Mouse (Mus musculus) kidney, embryonic 14.5 days (tissue): Measurements from ENCODE around the gene Slc10a1. TPM values are rescaled to one million over a fixed set of nuclear protein-coding genes. Genes with fewer than 3 reads are reported as not detected.

Source experiments
- ATAC-seq: fragments of 200-750 bp; cut with Nextera tagmentation; 2 replicates; pipeline ENCODE4 v1.8.0; 2017; ENCODE audit warnings: moderate number of reproducible peaks, mild to moderate bottlenecking, moderate TSS enrichment, moderate library complexity; ENCODE audit not compliant: low FRiP score, low TSS enrichment
- H3K27ac ChIP-seq: fragments of 300-500 bp; sonication (generic); 2 replicates; pipeline ENCODE4 v1.5.1; 2014; ENCODE audit warnings: low read depth, mild to moderate bottlenecking, low read length, moderate library complexity, mixed read lengths
- H3K27me3 ChIP-seq: fragments of 300-500 bp; sonication (generic); 2 replicates; pipeline ENCODE4 v1.6.1; 2014; ENCODE audit warnings: mild to moderate bottlenecking, low read length; ENCODE audit not compliant: control insufficient read depth, insufficient read depth
- H3K36me3 ChIP-seq: fragments of 300-500 bp; sonication (generic); 2 replicates; pipeline ENCODE4 v1.6.1; 2014; ENCODE audit warnings: low read length, mixed read lengths; ENCODE audit not compliant: control insufficient read depth, insufficient read depth
- H3K4me1 ChIP-seq: fragments of 300-500 bp; sonication (generic); 2 replicates; pipeline ENCODE4 v1.6.1; 2014; ENCODE audit warnings: low read length, mixed read lengths; ENCODE audit not compliant: control insufficient read depth, insufficient read depth
- H3K4me2 ChIP-seq: fragments of 300-500 bp; sonication (generic); replicated peaks from 2 replicates; pipeline ENCODE4 v1.6.1; 2014; ENCODE audit warnings: low read depth, mild to moderate bottlenecking, low read length
- H3K4me3 ChIP-seq: fragments of 300-500 bp; sonication (generic); 2 replicates; pipeline ENCODE4 v1.5.1; 2014; ENCODE audit warnings: mild to moderate bottlenecking, low read length
- H3K9ac ChIP-seq: fragments of 300-500 bp; sonication (generic); 2 replicates; pipeline ENCODE4 v1.6.1; 2014; ENCODE audit warnings: low read depth, mild to moderate bottlenecking, low read length, moderate library complexity
- H3K9me3 ChIP-seq: fragments of 300-500 bp; sonication (generic); 2 replicates; pipeline ENCODE4 v1.6.1; 2016; ENCODE audit warnings: low read length; ENCODE audit not compliant: control insufficient read depth
- WGBS: fragments of 180-500 bp; shearing (Covaris S2); extraction: QIAGEN DNeasy Blood & Tissue Kit; methylation state at CpG from one replicate; pipeline ENCODE4 v1.1.7; 2014; 5-methylcytosine and 5-hydroxymethylcytosine counted together
- polyA plus RNA-seq: library from polyadenylated mRNA; unstranded; fragments of >200 nt; fragmentation: Nextera tagmentation; extraction: Ambion mirVana; gene quantifications from 2 replicates; pipeline ENCODE4 v1.2.1, GENCODE M21; 2014

Slc10a1 gene
- polyA plus RNA-seq: 0.37 and 0.46 TPM in 2 replicates

GRCm38 (mm10) chr12:80968605-80969004 is at the start of gene Slc10a1:
Gene Slc10a1 (minus strand): TSS chr12:80968705.
- ATAC-seq: no peak
- Histone ChIP-seq H3K36me3 (no peaks in the 10 kb centered on the region), H3K27ac (no peak within 1 kb of the TSS), H3K4me3 (no peak within 1 kb of the TSS), H3K4me1 (no peaks in the 10 kb centered on the region), H3K9ac (no peak within 1 kb of the TSS), H3K27me3 (no peaks in the 10 kb centered on the region; the same call in 1 of the 2 replicates), H3K9me3 (no peaks in the 10 kb centered on the region), H3K4me2 (no peak within 1 kb of the TSS)
- WGBS: 88% methylated on average over 5 of the region's 5 CpGs

GRCm38 (mm10) chr12:81017624-81018023 is 49.1 kb upstream of the Slc10a1 start:
- H3K27me3 ChIP-seq: no peaks in the 10 kb centered on the region
- H3K9me3 ChIP-seq: no peaks in the 10 kb centered on the region
- no peak for ATAC-seq
- no peak overlapping the region for H3K9ac ChIP-seq
- no peak overlapping the region for H3K27ac ChIP-seq
- 90% methylated on average over 12 of the region's 12 CpGs for WGBS
- no peaks in the 10 kb centered on the region for H3K4me1 ChIP-seq
- no peaks in the 10 kb centered on the region for H3K36me3 ChIP-seq
- H3K4me2 ChIP-seq: no peak overlapping the region
- H3K4me3 ChIP-seq: no peak overlapping the region

GRCm38 (mm10) chr12:81013496-81013895 is 45.0 kb upstream of the Slc10a1 start:
- no peak overlapping the region for H3K27ac ChIP-seq

GRCm38 (mm10) chr12:81011994-81012393 is 43.5 kb upstream of the Slc10a1 start:
- Histone ChIP-seq H3K36me3 (no peaks in the 10 kb centered on the region), H3K9ac (no peak overlapping the region), H3K4me2 (no peak overlapping the region), H3K27ac (no peak overlapping the region), H3K4me3 (no peak overlapping the region), H3K27me3 (no peaks in the 10 kb centered on the region), H3K9me3 (no peaks in the 10 kb centered on the region), H3K4me1 (0 out of 2 replicates have a peak, but pooled peaks cover 3% of the 10 kb centered on the region)
- ATAC-seq: no peak
- WGBS: 91% methylated on average over 2 of the region's 2 CpGs

More at GRCm38 (mm10) chr12:81013496-81013895, 45.0 kb upstream of the Slc10a1 start:
- H3K4me1 ChIP-seq: 0 out of 2 replicates have a peak, but pooled peaks cover 3% of the 10 kb centered on the region
- H3K9me3 ChIP-seq: no peaks in the 10 kb centered on the region
- no peak overlapping the region for H3K4me3 ChIP-seq
- no peaks in the 10 kb centered on the region for H3K36me3 ChIP-seq
- H3K27me3 ChIP-seq: no peaks in the 10 kb centered on the region
- no peak overlapping the region for H3K9ac ChIP-seq
- WGBS: 76% methylated on average over 11 of the region's 11 CpGs
- ATAC-seq: no peak
- H3K4me2 ChIP-seq: no peak overlapping the region

- Histone ChIP-seq H3K27me3 (no peaks in the 10 kb centered on the region), H3K9me3 (no peaks in the 10 kb centered on the region), H3K36me3 (no peaks in the 10 kb centered on the region), H3K27ac (no peak overlapping the region), H3K9ac (no peak overlapping the region), H3K4me2 (no peak overlapping the region; the same call in 1 of the 2 replicates), H3K4me3 (no peak overlapping the region), H3K4me1 (0 out of 2 replicates have a peak, but pooled peaks cover 3% of the 10 kb centered on the region)
- 24% methylated on average over 3 of the region's 3 CpGs for WGBS
- ATAC-seq: 0 out of 2 replicates have a peak, but pooled peaks have one; percentile 46
These were observed 41.3 kb upstream of the Slc10a1 start for GRCm38 (mm10) chr12:81009813-81010212.

GRCm38 (mm10) chr12:81002841-81003635 is 34.5 kb upstream of the Slc10a1 start:
- H3K9ac ChIP-seq: no peak overlapping the region
- no peaks in the 10 kb centered on the region for H3K36me3 ChIP-seq
- no peaks in the 10 kb centered on the region for H3K9me3 ChIP-seq
- H3K4me1 ChIP-seq: peaks cover 7% of the 10 kb centered on the region; the same call in 1 of the 2 replicates
- no peak overlapping the region for H3K27ac ChIP-seq
- no peak for ATAC-seq
- WGBS: 14% methylated on average over 13 of the region's 13 CpGs
- H3K4me2 ChIP-seq: no peak overlapping the region
- no peak overlapping the region for H3K4me3 ChIP-seq
- H3K27me3 ChIP-seq: peaks cover 30% of the 10 kb centered on the region

GRCm38 (mm10) chr12:81000924-81001323 is 32.4 kb upstream of the Slc10a1 start:
- ATAC-seq: no peak
- Histone ChIP-seq H3K4me1 (peaks cover 7% of the 10 kb centered on the region; the same call in 1 of the 2 replicates), H3K27me3 (peaks cover 34% of the 10 kb centered on the region), H3K4me3 (no peak overlapping the region), H3K36me3 (no peaks in the 10 kb centered on the region), H3K4me2 (no peak overlapping the region), H3K27ac (no peak overlapping the region), H3K9me3 (no peaks in the 10 kb centered on the region; the same call in 1 of the 2 replicates), H3K9ac (no peak overlapping the region)
- WGBS: 81% methylated on average over 4 of the region's 4 CpGs

- Histone ChIP-seq H3K4me2 (peak overlapping the region; percentile 33), H3K4me1 (peaks cover 7% of the 10 kb centered on the region; the same call in 1 of the 2 replicates), H3K36me3 (no peaks in the 10 kb centered on the region), H3K9me3 (no peaks in the 10 kb centered on the region; the same call in 1 of the 2 replicates), H3K4me3 (peak overlapping the region; percentile 20), H3K27ac (no peak overlapping the region), H3K27me3 (peaks cover 34% of the 10 kb centered on the region), H3K9ac (no peak overlapping the region)
- WGBS: 4% methylated on average over 33 of the region's 33 CpGs
- no peak for ATAC-seq
These were observed 30.2 kb upstream of the Slc10a1 start for GRCm38 (mm10) chr12:80998528-80999221.
